Mouse (Mus musculus): ENCODE data around the gene Lcn9. TPM values are rescaled to one million over a fixed set of nuclear protein-coding genes. Genes with fewer than 3 reads are reported as not detected.

Lcn9 gene
- polyA plus RNA-seq (2016; fragmentation: Nextera tagmentation; extraction: Ambion mirVana), result not detected in 2 replicates

GRCm38 (mm10) chr2:25822806-25823205, at the start of gene Lcn9:
Gene Lcn9, plus strand, starts transcription at chr2:25823153.
- no peak within 1 kb of the TSS for H3K9ac ChIP-seq

GRCm38 (mm10) chr2:25773507-25773906, 49.4 kb upstream of the Lcn9 start:
- Histone ChIP-seq H3K4me1 (replicated peaks) (no peaks in the 10 kb centered on the region), H3K4me2 (no peak overlapping the region), H3K9me3 (replicated peaks) (no peaks in the 10 kb centered on the region), H3K4me3 (no peak overlapping the region), H3K27ac (ENCODE audit: poor library complexity, severe bottlenecking) (no peak overlapping the region), H3K9ac (no peak overlapping the region), H3K27me3 (replicated peaks) (0 out of 2 replicates have a peak, but pooled peaks cover 8% of the 10 kb centered on the region), H3K36me3 (no peaks in the 10 kb centered on the region)
- WGBS, result 76% methylated on average over 2 of the region's 2 CpGs
- no peak for ATAC-seq (ENCODE audit: insufficient number of reproducible peaks, low FRiP score)

More at GRCm38 (mm10) chr2:25822806-25823205, at the start of gene Lcn9:
- Histone ChIP-seq H3K36me3 (no peaks in the 10 kb centered on the region), H3K27ac (ENCODE audit: poor library complexity, severe bottlenecking) (no peak within 1 kb of the TSS), H3K4me2 (no peak within 1 kb of the TSS), H3K9me3 (replicated peaks) (0 out of 2 replicates have a peak, but pooled peaks cover 3% of the 10 kb centered on the region), H3K4me1 (replicated peaks) (0 out of 2 replicates have a peak, but pooled peaks cover 3% of the 10 kb centered on the region), H3K27me3 (replicated peaks) (no peaks in the 10 kb centered on the region), H3K4me3 (no peak within 1 kb of the TSS)
- ATAC-seq (ENCODE audit: insufficient number of reproducible peaks, low FRiP score), result no peak
- WGBS, result 58% methylated on average over 1 of the region's 1 CpGs

GRCm38 (mm10) chr2:25774640-25775039, 48.3 kb upstream of the Lcn9 start:
- no peak overlapping the region for H3K9ac ChIP-seq
- 69% methylated on average over 2 of the region's 2 CpGs for WGBS
- 0 out of 2 replicates have a peak, but pooled peaks cover 5% of the 10 kb centered on the region for H3K27me3 ChIP-seq (replicated peaks)

GRCm38 (mm10) chr2:25775991-25776390, 47.0 kb upstream of the Lcn9 start:
- no peak for ATAC-seq (ENCODE audit: insufficient number of reproducible peaks, low FRiP score)
- H3K36me3 ChIP-seq, result no peaks in the 10 kb centered on the region
- H3K9me3 ChIP-seq (replicated peaks), result no peaks in the 10 kb centered on the region
- H3K9ac ChIP-seq, result no peak overlapping the region
- no peak overlapping the region for H3K4me2 ChIP-seq
- no peaks in the 10 kb centered on the region for H3K4me1 ChIP-seq (replicated peaks)
- no peak overlapping the region for H3K27ac ChIP-seq (ENCODE audit: poor library complexity, severe bottlenecking)
- H3K27me3 ChIP-seq (replicated peaks), result 0 out of 2 replicates have a peak, but pooled peaks cover 2% of the 10 kb centered on the region
- 77% methylated on average over 3 of the region's 3 CpGs for WGBS
- no peak overlapping the region for H3K4me3 ChIP-seq

More at GRCm38 (mm10) chr2:25774640-25775039, 48.3 kb upstream of the Lcn9 start:
- H3K9me3 ChIP-seq (replicated peaks), result no peaks in the 10 kb centered on the region
- no peaks in the 10 kb centered on the region for H3K4me1 ChIP-seq (replicated peaks)
- no peak overlapping the region for H3K4me2 ChIP-seq
- no peak overlapping the region for H3K4me3 ChIP-seq
- no peaks in the 10 kb centered on the region for H3K36me3 ChIP-seq
- no peak for ATAC-seq (ENCODE audit: insufficient number of reproducible peaks, low FRiP score)
- H3K27ac ChIP-seq (ENCODE audit: poor library complexity, severe bottlenecking), result no peak overlapping the region

DNA sequence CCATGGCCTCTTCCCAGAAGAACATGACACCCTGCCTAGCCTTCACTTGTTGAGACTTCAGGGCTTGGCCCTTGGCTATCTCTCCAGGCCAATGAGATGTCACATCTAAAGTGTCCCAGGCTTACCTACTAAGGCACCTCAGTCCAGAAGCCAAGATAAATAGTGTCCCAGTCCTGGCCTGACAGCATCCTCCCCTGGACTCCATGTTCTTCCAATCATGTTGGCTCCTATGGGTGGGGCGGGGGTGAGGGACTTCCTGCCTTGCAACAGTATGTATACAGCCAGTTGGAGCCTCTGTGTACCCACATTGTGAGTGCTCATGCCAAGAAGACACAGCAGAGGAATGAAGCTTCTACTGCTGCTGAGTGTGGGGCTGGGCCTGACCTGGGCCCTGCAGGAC, 46.2 kb upstream of the Lcn9 start, which contains the start of gene Lcn11:
Gene Lcn11, plus strand, starts transcription at position 301 of the 400 bp plus-strand sequence.
- H3K9ac ChIP-seq, result no peak within 1 kb of the TSS
- no peak within 1 kb of the TSS for H3K27ac ChIP-seq (ENCODE audit: poor library complexity, severe bottlenecking)
- no peak for ATAC-seq (ENCODE audit: insufficient number of reproducible peaks, low FRiP score)
- 80% methylated on average over 1 of the region's 1 CpGs for WGBS
- H3K4me1 ChIP-seq (replicated peaks), result no peaks in the 10 kb centered on the region
- H3K4me2 ChIP-seq, result no peak within 1 kb of the TSS
- H3K27me3 ChIP-seq (replicated peaks), result 0 out of 2 replicates have a peak, but pooled peaks cover 5% of the 10 kb centered on the region
- no peak within 1 kb of the TSS for H3K4me3 ChIP-seq
- no peaks in the 10 kb centered on the region for H3K9me3 ChIP-seq (replicated peaks)
- no peaks in the 10 kb centered on the region for H3K36me3 ChIP-seq

- ATAC-seq (ENCODE audit: insufficient number of reproducible peaks, low FRiP score), result no peak
Observed at GRCm38 (mm10) chr2:25779076-25779475, 43.9 kb upstream of the Lcn9 start.

GRCm38 (mm10) chr2:25780921-25781320, 42.0 kb upstream of the Lcn9 start:
- H3K27me3 ChIP-seq (replicated peaks), result 0 out of 2 replicates have a peak, but pooled peaks cover 3% of the 10 kb centered on the region
- H3K4me1 ChIP-seq (replicated peaks), result no peaks in the 10 kb centered on the region
- no peaks in the 10 kb centered on the region for H3K9me3 ChIP-seq (replicated peaks)
- no peak overlapping the region for H3K27ac ChIP-seq (ENCODE audit: poor library complexity, severe bottlenecking)
- no peak for ATAC-seq (ENCODE audit: insufficient number of reproducible peaks, low FRiP score)
- 65% methylated on average over 4 of the region's 4 CpGs for WGBS
- H3K36me3 ChIP-seq, result no peaks in the 10 kb centered on the region
- no peak overlapping the region for H3K4me2 ChIP-seq
- H3K4me3 ChIP-seq, result no peak overlapping the region
- no peak overlapping the region for H3K9ac ChIP-seq

More at GRCm38 (mm10) chr2:25779076-25779475, 43.9 kb upstream of the Lcn9 start:
- Histone ChIP-seq H3K4me2 (no peak overlapping the region), H3K9me3 (replicated peaks) (no peaks in the 10 kb centered on the region), H3K27ac (ENCODE audit: poor library complexity, severe bottlenecking) (no peak overlapping the region), H3K9ac (no peak overlapping the region), H3K27me3 (replicated peaks) (0 out of 2 replicates have a peak, but pooled peaks cover 5% of the 10 kb centered on the region), H3K36me3 (no peaks in the 10 kb centered on the region), H3K4me3 (no peak overlapping the region), H3K4me1 (replicated peaks) (no peaks in the 10 kb centered on the region)
- WGBS, result 73% methylated on average over 9 of the region's 9 CpGs

GRCm38 (mm10) chr2:25781957-25782356, 41.0 kb upstream of the Lcn9 start, which contains the start of gene Gm13539:
Gene Gm13539, plus strand, starts transcription at chr2:25782257.
- no peak for ATAC-seq (ENCODE audit: insufficient number of reproducible peaks, low FRiP score)
- H3K27me3 ChIP-seq (replicated peaks), result 0 out of 2 replicates have a peak, but pooled peaks cover 3% of the 10 kb centered on the region
- H3K36me3 ChIP-seq, result no peaks in the 10 kb centered on the region
- 78% methylated on average over 3 of the region's 3 CpGs for WGBS
- H3K4me1 ChIP-seq (replicated peaks), result no peaks in the 10 kb centered on the region
- H3K4me2 ChIP-seq, result no peak within 1 kb of the TSS
- H3K4me3 ChIP-seq, result no peak within 1 kb of the TSS
- H3K9ac ChIP-seq, result no peak within 1 kb of the TSS
- H3K27ac ChIP-seq (ENCODE audit: poor library complexity, severe bottlenecking), result no peak within 1 kb of the TSS
- no peaks in the 10 kb centered on the region for H3K9me3 ChIP-seq (replicated peaks)

DNA sequence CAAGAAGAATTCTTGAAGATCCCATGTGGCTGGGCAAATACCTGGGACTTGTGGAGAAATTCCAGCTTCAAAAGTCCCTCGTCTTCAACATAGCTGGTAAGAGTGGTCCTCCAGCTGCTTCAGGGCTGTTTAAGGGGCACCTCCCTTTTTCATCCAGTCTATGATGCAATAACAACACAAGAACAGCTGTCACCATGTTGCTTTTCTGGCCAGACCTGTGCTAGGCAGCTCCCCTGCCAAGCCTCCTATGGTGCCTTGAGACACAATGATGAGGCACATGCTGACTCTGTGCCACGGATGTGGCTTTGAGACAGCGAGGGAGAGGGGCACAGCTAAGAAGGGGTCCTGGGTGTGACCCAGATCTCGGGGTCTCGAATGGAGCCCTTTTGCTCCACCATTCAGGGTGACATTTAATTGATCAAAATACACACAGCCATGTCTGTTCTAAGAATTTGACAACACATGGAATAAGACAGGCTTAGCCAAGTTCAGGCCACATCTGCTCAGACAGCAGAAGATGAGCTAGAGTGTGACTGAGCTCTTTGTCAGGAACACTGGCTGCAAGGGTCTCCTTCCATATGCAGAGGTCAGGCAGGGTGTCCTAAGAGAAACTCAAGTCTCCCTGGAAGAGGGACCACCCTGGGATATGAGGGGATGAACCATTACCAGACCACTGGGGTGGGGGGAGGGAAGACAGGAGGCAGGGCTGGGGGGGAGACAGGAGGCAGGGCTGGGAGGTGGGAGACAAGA, 37.2 kb upstream of the Lcn9 start:
- Histone ChIP-seq H3K27me3 (replicated peaks) (0 out of 2 replicates have a peak, but pooled peaks cover 3% of the 10 kb centered on the region), H3K27ac (ENCODE audit: poor library complexity, severe bottlenecking) (no peak overlapping the region), H3K4me3 (no peak overlapping the region), H3K36me3 (no peaks in the 10 kb centered on the region), H3K9me3 (replicated peaks) (no peaks in the 10 kb centered on the region), H3K4me2 (no peak overlapping the region), H3K4me1 (replicated peaks) (no peaks in the 10 kb centered on the region), H3K9ac (no peak overlapping the region)
- ATAC-seq (ENCODE audit: insufficient number of reproducible peaks, low FRiP score), result no peak
- 66% methylated on average over 5 of the region's 5 CpGs for WGBS

- H3K4me2 ChIP-seq, result no peak overlapping the region
- ATAC-seq (ENCODE audit: insufficient number of reproducible peaks, low FRiP score), result no peak
- H3K36me3 ChIP-seq, result no peaks in the 10 kb centered on the region
- no peak overlapping the region for H3K4me3 ChIP-seq
- WGBS, result 61% methylated on average over 3 of the region's 3 CpGs
- no peaks in the 10 kb centered on the region for H3K27me3 ChIP-seq (replicated peaks)
- H3K27ac ChIP-seq (ENCODE audit: poor library complexity, severe bottlenecking), result no peak overlapping the region
- no peaks in the 10 kb centered on the region for H3K4me1 ChIP-seq (replicated peaks)
- H3K9ac ChIP-seq, result no peak overlapping the region
- H3K9me3 ChIP-seq (replicated peaks), result no peaks in the 10 kb centered on the region
Observed at GRCm38 (mm10) chr2:25789092-25789491, 33.9 kb upstream of the Lcn9 start.

GRCm38 (mm10) chr2:25797635-25798034, 25.3 kb upstream of the Lcn9 start:
- Histone ChIP-seq H3K27ac (ENCODE audit: poor library complexity, severe bottlenecking) (no peak overlapping the region), H3K36me3 (no peaks in the 10 kb centered on the region), H3K4me2 (no peak overlapping the region), H3K4me1 (replicated peaks) (no peaks in the 10 kb centered on the region), H3K9me3 (replicated peaks) (no peaks in the 10 kb centered on the region), H3K27me3 (replicated peaks) (no peaks in the 10 kb centered on the region), H3K4me3 (no peak overlapping the region), H3K9ac (no peak overlapping the region)
- WGBS, result 15% methylated on average over 2 of the region's 2 CpGs
- ATAC-seq (ENCODE audit: insufficient number of reproducible peaks, low FRiP score), result no peak

Measured in heart, embryonic 12.5 days (tissue).